Mouse (Mus musculus): ENCODE results near the gene Eif4ebp2.

GRCm38 (mm10) chr10:61428416-61428815, 24.0 kb downstream of the Eif4ebp2 start:
- TF ChIP-seq POLR2A (IDR thresholded peaks at IDR 0.05; ENCODE audit: control insufficient read depth, extremely low read depth, insufficient read depth, low read length, poor library complexity) (no peak), CTCF (IDR thresholded peaks at IDR 0.05; ENCODE audit: borderline replicate concordance, control insufficient read depth, extremely low read depth, insufficient read depth, low read length, poor library complexity) (no peak)
